Mouse (Mus musculus) G1E (cell line): Measurements from ENCODE around the gene Adgrg2. TPM values are rescaled to one million over a fixed set of nuclear protein-coding genes. Genes with fewer than 3 reads are reported as not detected.

Experiments
- ATAC-seq: 2 replicates; pipeline ENCODE4 v1.8.0; 2016; ENCODE audit warnings: mild to moderate bottlenecking; ENCODE audit not compliant: insufficient number of reproducible peaks, poor library complexity, low FRiP score, severe bottlenecking; ENCODE audit errors: extremely low read depth
- DNase-seq: peaks from one replicate; pipeline ENCODE4 v3.0.0; 2012; ENCODE audit warnings: low spot score
- H3K27me3 ChIP-seq: 2 replicates; pipeline ENCODE4 v1.6.1; 2012; ENCODE audit warnings: mild to moderate bottlenecking, low read length, inconsistent platforms; ENCODE audit not compliant: insufficient read depth
- H3K36me3 ChIP-seq: replicated peaks from 2 replicates; pipeline ENCODE3; 2012; ENCODE audit warnings: mild to moderate bottlenecking, inconsistent platforms
- H3K4me1 ChIP-seq: 2 replicates; pipeline ENCODE4 v1.6.1; 2012; ENCODE audit warnings: low read depth, low read length, inconsistent platforms, mixed read lengths; ENCODE audit not compliant: insufficient read depth
- H3K4me3 ChIP-seq: 2 replicates; pipeline ENCODE4 v1.5.1; 2012; ENCODE audit warnings: low read depth, mild to moderate bottlenecking, inconsistent platforms, low read length, moderate library complexity, mixed read lengths
- H3K9me3 ChIP-seq: replicated peaks from 2 replicates; pipeline ENCODE4 v1.6.1; 2012; ENCODE audit warnings: inconsistent platforms
- CTCF ChIP-seq: IDR thresholded peaks from 2 replicates; pipeline ENCODE4 v1.5.1; 2012; ENCODE audit warnings: low read depth, low read length, inconsistent platforms, mixed read lengths
- GATA1 ChIP-seq: IDR thresholded peaks from 2 replicates; pipeline ENCODE4 v1.6.1; 2012; ENCODE audit warnings: borderline replicate concordance, low read length, inconsistent platforms, mixed read lengths
- GATA2 ChIP-seq: IDR thresholded peaks from 2 replicates; pipeline ENCODE4 v1.6.1; 2012; ENCODE audit warnings: low read depth, low read length, inconsistent platforms, borderline replicate concordance
- POLR2AphosphoS5 ChIP-seq: IDR thresholded peaks from 2 replicates; pipeline ENCODE4 v1.6.1; 2012; ENCODE audit warnings: low read depth, low read length, inconsistent platforms; ENCODE audit not compliant: insufficient replicate concordance
- TAL1 ChIP-seq: conservative IDR thresholded peaks from 2 replicates; pipeline ENCODE4 v1.6.1; 2012; ENCODE audit warnings: low read depth, low read length, inconsistent platforms, mixed read lengths
- polyA plus RNA-seq: library from polyadenylated mRNA; stranded (reverse); fragments of >175 nt; gene quantifications from 2 replicates; pipeline ENCODE4 v1.2.3, GENCODE M21; 2012
- total RNA-seq, 2 experiments: library from RNA; stranded (forward) in 1 of 2; stranded (reverse) in 1 of 2; fragments of 200-1000 nt in 1 of 2; fragments of >200 nt in 1 of 2; fragmentation: Nextera tagmentation in 1 of 2; gene quantifications; 2 replicates each; pipeline ENCODE4 v1.2.3; 2014 to 2017

Adgrg2 gene
- total and polyA plus RNA-seq, 3 experiments: not detected

GRCm38 (mm10) chrX:160494921-160495320 lies 104.4 kb downstream of the Adgrg2 start:
- Histone ChIP-seq H3K4me3 (no peak overlapping the region), H3K27me3 (no peaks in the 10 kb centered on the region), H3K4me1 (peaks cover 30% of the 10 kb centered on the region), H3K36me3 (no peaks in the 10 kb centered on the region), H3K9me3 (no peaks in the 10 kb centered on the region)
- TF ChIP-seq GATA2 (no peak), TAL1 (no peak), CTCF (no peak), GATA1 (no peak), POLR2AphosphoS5 (no peak)
- no peak for ATAC-seq
- DNase-seq: no peak

GRCm38 (mm10) chrX:160496473-160496872 lies 106.0 kb downstream of the Adgrg2 start:
- H3K36me3 ChIP-seq: no peaks in the 10 kb centered on the region
- DNase-seq (no peak), ATAC-seq (peak; percentile 71)
- no peak overlapping the region; the same call in 1 of the 2 replicates for H3K4me3 ChIP-seq
- peaks cover 34% of the 10 kb centered on the region for H3K4me1 ChIP-seq
- no peaks in the 10 kb centered on the region for H3K9me3 ChIP-seq
- no peaks in the 10 kb centered on the region for H3K27me3 ChIP-seq
- TF ChIP-seq GATA2: no peak
- 0 out of 2 replicates have a peak, but pooled peaks have one; percentile 16 for TF ChIP-seq TAL1

- Histone ChIP-seq H3K36me3 (no peaks in the 10 kb centered on the region), H3K9me3 (no peaks in the 10 kb centered on the region), H3K27me3 (no peaks in the 10 kb centered on the region), H3K4me3 (no peak overlapping the region), H3K4me1 (peaks cover 21% of the 10 kb centered on the region)
- TF ChIP-seq GATA1 (no peak), CTCF (no peak), POLR2AphosphoS5 (no peak), TAL1 (no peak), GATA2 (no peak)
- DNase-seq: no peak
- ATAC-seq: no peak
Measured at GRCm38 (mm10) chrX:160501095-160501494, 110.6 kb downstream of the Adgrg2 start.

GRCm38 (mm10) chrX:160501687-160502047 lies 111.2 kb downstream of the Adgrg2 start:
- H3K4me3 ChIP-seq: peak overlapping the region; percentile 77
- H3K9me3 ChIP-seq: no peaks in the 10 kb centered on the region
- ATAC-seq (peak; percentile 29; the same call in 1 of the 2 replicates), DNase-seq (no peak)
- H3K4me1 ChIP-seq: peaks cover 19% of the 10 kb centered on the region
- no peaks in the 10 kb centered on the region for H3K27me3 ChIP-seq
- H3K36me3 ChIP-seq: no peaks in the 10 kb centered on the region
- TF ChIP-seq GATA2 (no peak), TAL1 (no peak), POLR2AphosphoS5 (no peak), GATA1 (no peak), CTCF (no peak)

- TF ChIP-seq GATA1 (no peak), POLR2AphosphoS5 (no peak), TAL1 (no peak), GATA2 (no peak), CTCF (no peak)
- peaks cover 3% of the 10 kb centered on the region for H3K36me3 ChIP-seq
- ATAC-seq (peak; percentile 92), DNase-seq (peak; percentile 56)
- H3K4me1 ChIP-seq: peaks cover 18% of the 10 kb centered on the region
- H3K27me3 ChIP-seq: no peaks in the 10 kb centered on the region
- H3K9me3 ChIP-seq: no peaks in the 10 kb centered on the region
- peak within 1 kb of the TSS; percentile 77 for H3K4me3 ChIP-seq
Measured at GRCm38 (mm10) chrX:160502048-160503041, 111.9 kb downstream of the Adgrg2 start, which contains the start of gene Phka2. Gene Phka2 (plus strand): TSS chrX:160502166.

GRCm38 (mm10) chrX:160509046-160509445 lies 118.6 kb downstream of the Adgrg2 start:
- TF ChIP-seq TAL1 (no peak), CTCF (no peak), POLR2AphosphoS5 (no peak), GATA1 (no peak), GATA2 (no peak)
- ATAC-seq: no peak
- peaks cover 17% of the 10 kb centered on the region for H3K36me3 ChIP-seq

More at GRCm38 (mm10) chrX:160509046-160509445, 118.6 kb downstream of the Adgrg2 start:
- Histone ChIP-seq H3K27me3 (no peaks in the 10 kb centered on the region), H3K9me3 (no peaks in the 10 kb centered on the region), H3K4me3 (no peak overlapping the region), H3K4me1 (peaks cover 9% of the 10 kb centered on the region)
- no peak for DNase-seq
